Mouse (Mus musculus) embryonic facial prominence, embryonic 12.5 days (tissue): ENCODE data around the gene Slc5a5. TPM values are rescaled to one million over a fixed set of nuclear protein-coding genes. Genes with fewer than 3 reads are reported as not detected.

Experiments used
- ATAC-seq: fragments of 200-750 bp; cut with Nextera tagmentation; 2 replicates; pipeline ENCODE4 v1.8.0; 2017; ENCODE audit not compliant: insufficient number of reproducible peaks, insufficient read depth, low FRiP score, low TSS enrichment
- H3K27ac ChIP-seq: fragments of 300-500 bp; sonication (generic); 2 replicates; pipeline ENCODE4 v1.5.1; 2016; ENCODE audit warnings: mild to moderate bottlenecking
- H3K27me3 ChIP-seq: fragments of 300-500 bp; sonication (generic); 2 replicates; pipeline ENCODE4 v1.6.1; 2016; ENCODE audit warnings: mild to moderate bottlenecking, moderate library complexity
- H3K36me3 ChIP-seq: fragments of 300-500 bp; sonication (generic); 2 replicates; pipeline ENCODE4 v1.6.1; 2016; ENCODE audit warnings: mild to moderate bottlenecking
- H3K4me1 ChIP-seq: fragments of 300-500 bp; sonication (generic); 2 replicates; pipeline ENCODE4 v1.6.1; 2016
- H3K4me2 ChIP-seq: fragments of 300-500 bp; sonication (generic); replicated peaks from 2 replicates; pipeline ENCODE4 v1.6.1; 2016; ENCODE audit warnings: mild to moderate bottlenecking, moderate library complexity
- H3K4me3 ChIP-seq: fragments of 300-500 bp; sonication (generic); 2 replicates; pipeline ENCODE4 v1.5.1; 2016; ENCODE audit warnings: mild to moderate bottlenecking
- H3K9ac ChIP-seq: fragments of 300-500 bp; sonication (generic); 2 replicates; pipeline ENCODE4 v1.6.1; 2016; ENCODE audit warnings: mild to moderate bottlenecking, moderate library complexity
- H3K9me3 ChIP-seq: fragments of 300-500 bp; sonication (generic); 2 replicates; pipeline ENCODE4 v1.6.1; 2016; ENCODE audit warnings: mild to moderate bottlenecking, moderate library complexity
- WGBS: fragments of 180-500 bp; shearing (Covaris S2); methylation state at CpG from one replicate; pipeline ENCODE4 v1.1.7; 2016; 5-methylcytosine and 5-hydroxymethylcytosine counted together
- polyA plus RNA-seq: library from polyadenylated mRNA; unstranded; fragments of >200 nt; fragmentation: Nextera tagmentation; extraction: Ambion mirVana; gene quantifications from 2 replicates; pipeline ENCODE4 v1.2.1, GENCODE M21; 2016

The Slc5a5 gene
- polyA plus RNA-seq, result 0.19 and 0.20 TPM in 2 replicates

- Histone ChIP-seq H3K9ac (no peak within 1 kb of the TSS), H3K4me3 (peak within 1 kb of the TSS; percentile 13), H3K4me2 (peak within 1 kb of the TSS; percentile 44), H3K27ac (no peak within 1 kb of the TSS), H3K4me1 (peaks cover 37% of the 10 kb centered on the region), H3K36me3 (peaks cover 26% of the 10 kb centered on the region), H3K27me3 (peaks cover 59% of the 10 kb centered on the region), H3K9me3 (no peaks in the 10 kb centered on the region)
- ATAC-seq, result no peak
- WGBS, result 2% methylated on average over 80 of the region's 80 CpGs
These were observed at the start of gene Slc5a5 for GRCm38 (mm10) chr8:70892022-70892895. Gene Slc5a5, minus strand, starts transcription at chr8:70892757.

- H3K4me1 ChIP-seq, result no peaks in the 10 kb centered on the region
- no peak overlapping the region for H3K4me3 ChIP-seq
- H3K4me2 ChIP-seq, result no peak overlapping the region
- 74% methylated on average over 2 of the region's 2 CpGs for WGBS
- ATAC-seq, result no peak
- no peaks in the 10 kb centered on the region for H3K9me3 ChIP-seq
- H3K9ac ChIP-seq, result no peak overlapping the region
- H3K36me3 ChIP-seq, result no peaks in the 10 kb centered on the region
- H3K27ac ChIP-seq, result no peak overlapping the region
- H3K27me3 ChIP-seq, result no peaks in the 10 kb centered on the region
These were observed 48.9 kb upstream of the Slc5a5 start for GRCm38 (mm10) chr8:70941478-70941877.

- no peak overlapping the region for H3K27ac ChIP-seq
These were observed 44.6 kb upstream of the Slc5a5 start for GRCm38 (mm10) chr8:70937200-70937599.

GRCm38 (mm10) chr8:70934786-70935185 lies 42.2 kb upstream of the Slc5a5 start:
- 64% methylated on average over 7 of the region's 7 CpGs for WGBS

More at GRCm38 (mm10) chr8:70937200-70937599, 44.6 kb upstream of the Slc5a5 start:
- H3K4me2 ChIP-seq, result no peak overlapping the region
- H3K4me1 ChIP-seq, result no peaks in the 10 kb centered on the region
- H3K9me3 ChIP-seq, result no peaks in the 10 kb centered on the region
- no peak overlapping the region for H3K9ac ChIP-seq
- ATAC-seq, result no peak
- no peaks in the 10 kb centered on the region for H3K27me3 ChIP-seq
- no peak overlapping the region for H3K4me3 ChIP-seq
- no peaks in the 10 kb centered on the region for H3K36me3 ChIP-seq
- 82% methylated on average over 6 of the region's 6 CpGs for WGBS

GRCm38 (mm10) chr8:70933036-70933435 lies 40.5 kb upstream of the Slc5a5 start:
- 89% methylated on average over 4 of the region's 4 CpGs for WGBS
- no peak overlapping the region for H3K27ac ChIP-seq
- ATAC-seq, result no peak
- H3K27me3 ChIP-seq, result no peaks in the 10 kb centered on the region
- no peak overlapping the region for H3K4me2 ChIP-seq
- no peaks in the 10 kb centered on the region for H3K9me3 ChIP-seq
- H3K9ac ChIP-seq, result no peak overlapping the region
- peaks cover 5% of the 10 kb centered on the region; the same call in 1 of the 2 replicates for H3K36me3 ChIP-seq
- H3K4me1 ChIP-seq, result no peaks in the 10 kb centered on the region
- H3K4me3 ChIP-seq, result no peak overlapping the region

More at GRCm38 (mm10) chr8:70934786-70935185, 42.2 kb upstream of the Slc5a5 start:
- Histone ChIP-seq H3K27me3 (no peaks in the 10 kb centered on the region), H3K9ac (no peak overlapping the region), H3K36me3 (peaks cover 5% of the 10 kb centered on the region; the same call in 1 of the 2 replicates), H3K27ac (no peak overlapping the region), H3K4me1 (no peaks in the 10 kb centered on the region), H3K4me3 (no peak overlapping the region), H3K4me2 (no peak overlapping the region), H3K9me3 (no peaks in the 10 kb centered on the region)
- no peak for ATAC-seq

GRCm38 (mm10) chr8:70931731-70932130 lies 39.2 kb upstream of the Slc5a5 start:
- Histone ChIP-seq H3K36me3 (peaks cover 5% of the 10 kb centered on the region; the same call in 1 of the 2 replicates), H3K9ac (no peak overlapping the region), H3K9me3 (no peaks in the 10 kb centered on the region), H3K27ac (no peak overlapping the region), H3K4me3 (no peak overlapping the region), H3K4me2 (no peak overlapping the region), H3K4me1 (no peaks in the 10 kb centered on the region), H3K27me3 (no peaks in the 10 kb centered on the region)
- no peak for ATAC-seq
- 87% methylated on average over 11 of the region's 11 CpGs for WGBS

- H3K4me2 ChIP-seq, result no peak overlapping the region
- H3K27me3 ChIP-seq, result no peaks in the 10 kb centered on the region
- WGBS, result 87% methylated on average over 5 of the region's 5 CpGs
- no peak overlapping the region for H3K4me3 ChIP-seq
- H3K9me3 ChIP-seq, result no peaks in the 10 kb centered on the region
- ATAC-seq, result no peak
- no peak overlapping the region for H3K27ac ChIP-seq
- no peaks in the 10 kb centered on the region for H3K4me1 ChIP-seq
- no peak overlapping the region for H3K9ac ChIP-seq
- peaks cover 5% of the 10 kb centered on the region; the same call in 1 of the 2 replicates for H3K36me3 ChIP-seq
These were observed 36.3 kb upstream of the Slc5a5 start for GRCm38 (mm10) chr8:70928778-70929322.

- ATAC-seq, result no peak
- H3K4me2 ChIP-seq, result no peak overlapping the region
- H3K4me1 ChIP-seq, result no peaks in the 10 kb centered on the region
- H3K4me3 ChIP-seq, result no peak overlapping the region
- no peaks in the 10 kb centered on the region for H3K27me3 ChIP-seq
- no peaks in the 10 kb centered on the region for H3K9me3 ChIP-seq
- H3K36me3 ChIP-seq, result peaks cover 5% of the 10 kb centered on the region; the same call in 1 of the 2 replicates
- WGBS, result 85% methylated on average over 3 of the region's 3 CpGs
- no peak overlapping the region for H3K9ac ChIP-seq
- no peak overlapping the region for H3K27ac ChIP-seq
These were observed 35.5 kb upstream of the Slc5a5 start for GRCm38 (mm10) chr8:70928096-70928495.

- ATAC-seq, result no peak
- 84% methylated on average over 5 of the region's 5 CpGs for WGBS
- no peak overlapping the region for H3K27ac ChIP-seq
These were observed 33.8 kb upstream of the Slc5a5 start for GRCm38 (mm10) chr8:70926396-70926795.

GRCm38 (mm10) chr8:70925754-70926153 lies 33.2 kb upstream of the Slc5a5 start:
- Histone ChIP-seq H3K36me3 (peaks cover 5% of the 10 kb centered on the region; the same call in 1 of the 2 replicates), H3K4me2 (no peak overlapping the region), H3K9ac (no peak overlapping the region), H3K27ac (no peak overlapping the region), H3K4me1 (no peaks in the 10 kb centered on the region), H3K9me3 (no peaks in the 10 kb centered on the region), H3K27me3 (no peaks in the 10 kb centered on the region), H3K4me3 (no peak overlapping the region)
- WGBS, result 93% methylated on average over 4 of the region's 4 CpGs
- no peak for ATAC-seq

More at GRCm38 (mm10) chr8:70926396-70926795, 33.8 kb upstream of the Slc5a5 start:
- Histone ChIP-seq H3K27me3 (no peaks in the 10 kb centered on the region), H3K36me3 (peaks cover 5% of the 10 kb centered on the region; the same call in 1 of the 2 replicates), H3K4me3 (no peak overlapping the region), H3K4me2 (no peak overlapping the region), H3K9me3 (no peaks in the 10 kb centered on the region), H3K9ac (no peak overlapping the region), H3K4me1 (no peaks in the 10 kb centered on the region)

- no peak for ATAC-seq
- H3K4me2 ChIP-seq, result no peak overlapping the region
- WGBS, result 91% methylated on average over 4 of the region's 4 CpGs
These were observed 31.6 kb upstream of the Slc5a5 start for GRCm38 (mm10) chr8:70924151-70924550.

More at GRCm38 (mm10) chr8:70924151-70924550, 31.6 kb upstream of the Slc5a5 start:
- no peak overlapping the region for H3K9ac ChIP-seq
- no peaks in the 10 kb centered on the region for H3K4me1 ChIP-seq
- no peaks in the 10 kb centered on the region for H3K9me3 ChIP-seq
- no peak overlapping the region for H3K4me3 ChIP-seq
- H3K27ac ChIP-seq, result no peak overlapping the region
- H3K27me3 ChIP-seq, result no peaks in the 10 kb centered on the region
- H3K36me3 ChIP-seq, result peaks cover 11% of the 10 kb centered on the region
